Mouse (Mus musculus) midbrain, embryonic 13.5 days (tissue): ENCODE measurements around the gene Adgrg5. TPM values are rescaled to one million over a fixed set of nuclear protein-coding genes. Genes with fewer than 3 reads are reported as not detected.

Experiments used
- ATAC-seq: fragments of 200-750 bp; cut with Nextera tagmentation; 2 replicates; pipeline ENCODE4 v1.8.0; 2017; ENCODE audit warnings: mild to moderate bottlenecking, moderate TSS enrichment, moderate library complexity
- H3K27ac ChIP-seq: fragments of 300-500 bp; sonication (generic); 2 replicates; pipeline ENCODE4 v1.5.1; 2015; ENCODE audit warnings: inconsistent platforms, mild to moderate bottlenecking, moderate library complexity
- H3K27me3 ChIP-seq: fragments of 300-500 bp; sonication (generic); 2 replicates; pipeline ENCODE4 v1.6.1; 2015; ENCODE audit warnings: mild to moderate bottlenecking, inconsistent platforms
- H3K36me3 ChIP-seq: fragments of 300-500 bp; sonication (generic); 2 replicates; pipeline ENCODE4 v1.6.1; 2015; ENCODE audit warnings: mild to moderate bottlenecking, inconsistent platforms
- H3K4me1 ChIP-seq: fragments of 300-500 bp; sonication (generic); replicated peaks from 2 replicates; pipeline ENCODE4 v1.6.1; 2015; ENCODE audit warnings: inconsistent platforms
- H3K4me2 ChIP-seq: fragments of 300-500 bp; sonication (generic); replicated peaks from 2 replicates; pipeline ENCODE4 v1.6.1; 2015; ENCODE audit warnings: moderate library complexity, mild to moderate bottlenecking, inconsistent platforms
- H3K4me3 ChIP-seq: fragments of 300-500 bp; sonication (generic); replicated peaks from 2 replicates; pipeline ENCODE4 v1.5.1; 2015; ENCODE audit warnings: mild to moderate bottlenecking, inconsistent platforms
- H3K9ac ChIP-seq: fragments of 300-500 bp; sonication (generic); replicated peaks from 2 replicates; pipeline ENCODE4 v1.6.1; 2015; ENCODE audit warnings: mild to moderate bottlenecking, inconsistent platforms
- H3K9me3 ChIP-seq: fragments of 300-500 bp; sonication (generic); 2 replicates; pipeline ENCODE4 v1.6.1; 2016; ENCODE audit warnings: mild to moderate bottlenecking, inconsistent platforms
- WGBS: fragments of 180-500 bp; shearing (Covaris S2); methylation state at CpG from one replicate; pipeline ENCODE4 v1.1.7; 2015; 5-methylcytosine and 5-hydroxymethylcytosine counted together
- polyA plus RNA-seq: library from polyadenylated mRNA; unstranded; fragments of >200 nt; fragmentation: Nextera tagmentation; extraction: Ambion mirVana; gene quantifications from 2 replicates; pipeline ENCODE4 v1.2.1, GENCODE M21; 2015

The Adgrg5 gene
- polyA plus RNA-seq, 1 experiment from 2014 or later, result 0.08 TPM

DNA sequence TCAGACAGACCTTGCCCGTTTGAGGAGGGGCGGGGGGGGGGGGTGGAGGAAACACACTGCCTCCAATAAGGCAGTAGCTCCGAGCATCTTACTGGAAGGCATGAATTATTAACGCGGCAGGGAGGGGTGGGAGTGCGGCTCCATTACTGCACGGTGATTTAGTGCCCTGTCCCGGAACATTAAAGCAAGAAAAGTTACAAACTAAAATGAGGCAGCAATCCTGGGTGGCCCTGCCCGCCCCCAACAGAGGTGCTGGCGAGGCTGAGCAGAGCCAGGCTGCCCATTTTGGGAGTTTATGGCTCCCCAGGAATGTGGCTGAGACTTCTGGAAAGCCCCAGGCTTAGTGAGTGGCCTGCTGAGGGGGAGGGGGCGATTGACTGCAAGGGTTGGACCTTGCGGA lies 19.8 kb upstream of the Adgrg5 start:
- Histone ChIP-seq H3K4me2 (no peak overlapping the region), H3K9me3 (no peaks in the 10 kb centered on the region), H3K27ac (no peak overlapping the region), H3K4me3 (no peak overlapping the region), H3K27me3 (no peaks in the 10 kb centered on the region), H3K36me3 (no peaks in the 10 kb centered on the region), H3K9ac (no peak overlapping the region), H3K4me1 (no peaks in the 10 kb centered on the region; the same call in 1 of the 2 replicates)
- 61% methylated on average over 12 of the region's 12 CpGs for WGBS
- ATAC-seq, result no peak

DNA sequence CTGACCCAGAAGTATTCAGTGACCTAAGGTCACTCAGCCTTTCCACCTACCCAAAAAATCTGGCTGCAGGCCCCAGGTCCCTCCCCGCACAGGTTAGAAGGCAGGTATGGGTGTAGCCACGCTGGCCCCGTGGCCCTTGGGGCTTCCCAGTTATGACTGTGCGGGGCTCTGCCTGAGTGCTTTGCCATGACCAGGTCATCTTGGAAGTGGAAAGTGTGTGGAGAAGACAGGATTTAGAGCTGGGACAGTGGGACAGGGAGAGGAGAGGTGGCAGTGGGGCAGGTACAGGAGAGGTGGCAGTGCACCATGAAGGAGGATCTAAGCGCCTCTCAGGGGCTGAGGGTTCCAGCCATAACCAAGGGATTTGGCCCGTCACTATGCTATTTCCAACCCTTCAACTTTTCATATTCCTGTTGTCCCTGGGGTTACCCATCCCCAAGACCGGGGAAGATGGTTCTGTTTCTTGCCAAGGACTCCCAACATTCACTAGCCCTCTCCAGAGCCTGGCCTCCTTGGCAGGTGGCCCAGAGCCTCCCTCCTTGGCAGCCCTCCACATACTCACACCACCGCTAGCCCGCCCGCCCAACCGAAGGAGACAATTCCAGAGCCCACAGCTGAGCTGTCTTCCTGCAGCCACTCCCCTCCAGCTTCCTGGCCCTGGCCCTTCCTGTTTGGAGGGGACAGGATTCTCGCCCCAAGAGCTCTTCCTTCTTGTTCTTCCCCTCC lies 18.9 kb upstream of the Adgrg5 start:
- H3K4me3 ChIP-seq, result no peak overlapping the region
- no peak overlapping the region for H3K4me2 ChIP-seq
- H3K9ac ChIP-seq, result no peak overlapping the region
- no peaks in the 10 kb centered on the region for H3K27me3 ChIP-seq
- H3K4me1 ChIP-seq, result no peaks in the 10 kb centered on the region
- peak; percentile 16; the same call in 1 of the 2 replicates for ATAC-seq
- 86% methylated on average over 12 of the region's 12 CpGs for WGBS
- H3K36me3 ChIP-seq, result no peaks in the 10 kb centered on the region
- 0 out of 2 replicates have a peak overlapping the region, but pooled peaks have one; percentile 14 for H3K27ac ChIP-seq
- H3K9me3 ChIP-seq, result no peaks in the 10 kb centered on the region

DNA sequence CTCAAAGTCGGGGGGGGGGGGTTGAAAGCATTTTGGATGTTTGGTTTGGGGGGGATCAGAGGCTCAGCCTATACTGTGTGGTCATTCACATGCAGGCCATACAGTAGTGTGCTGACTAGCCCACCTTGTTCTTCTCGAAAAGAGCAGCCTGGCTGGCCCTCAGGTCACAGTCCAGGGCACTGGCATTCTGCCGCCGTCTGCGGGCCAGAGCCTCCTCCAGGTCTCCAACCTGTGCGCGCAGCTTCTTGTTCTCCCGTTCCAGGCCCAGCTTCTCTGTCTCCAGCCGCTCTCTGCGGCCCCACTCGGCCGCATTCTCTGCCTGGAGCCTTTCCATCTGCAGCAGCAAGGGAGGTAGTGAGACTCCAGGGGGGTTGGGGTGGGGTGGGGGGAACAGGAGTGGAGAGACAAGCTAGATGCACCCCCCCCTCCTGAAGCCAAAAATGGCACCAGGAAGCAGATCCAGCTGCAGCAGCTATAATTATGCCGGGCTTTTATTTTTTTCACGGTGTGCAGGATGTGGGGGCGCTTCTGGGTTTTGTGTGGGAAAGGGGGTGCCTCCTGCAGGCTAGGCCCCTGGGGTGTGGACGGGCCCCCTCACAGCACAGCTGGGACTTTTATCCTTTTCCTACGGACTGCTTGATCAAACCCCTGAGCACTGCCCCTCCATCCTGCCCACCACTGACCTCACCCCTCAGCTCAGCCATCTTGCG lies 15.7 kb upstream of the Adgrg5 start:
- WGBS, result 93% methylated on average over 18 of the region's 18 CpGs
- ATAC-seq, result no peak
- H3K36me3 ChIP-seq, result no peaks in the 10 kb centered on the region
- H3K9me3 ChIP-seq, result no peaks in the 10 kb centered on the region
- no peak overlapping the region for H3K9ac ChIP-seq
- H3K4me2 ChIP-seq, result no peak overlapping the region
- H3K27ac ChIP-seq, result no peak overlapping the region
- peaks cover 16% of the 10 kb centered on the region for H3K27me3 ChIP-seq
- no peak overlapping the region for H3K4me3 ChIP-seq
- H3K4me1 ChIP-seq, result peaks cover 2% of the 10 kb centered on the region

DNA sequence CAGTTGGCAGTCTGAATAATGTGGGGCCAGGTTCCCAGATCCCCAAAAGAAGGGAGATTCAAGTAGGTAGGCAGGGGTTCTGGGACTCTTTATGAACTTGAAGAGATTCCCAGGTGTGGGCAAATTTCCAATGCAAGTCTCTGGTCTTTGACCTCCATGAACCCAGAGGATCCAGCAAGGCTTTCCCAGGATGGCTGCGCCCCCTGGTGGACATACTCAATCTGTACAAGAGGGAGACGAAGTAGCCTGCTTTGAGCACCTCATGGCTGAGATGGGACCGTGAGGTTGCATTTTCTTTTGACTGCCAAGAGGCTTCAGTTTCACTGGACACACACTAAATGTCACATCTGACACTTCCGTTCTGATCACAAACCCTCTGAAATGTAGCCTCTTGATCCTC lies 14.6 kb upstream of the Adgrg5 start:
- no peaks in the 10 kb centered on the region for H3K9me3 ChIP-seq
- no peak overlapping the region for H3K4me3 ChIP-seq
- H3K9ac ChIP-seq, result no peak overlapping the region
- H3K4me2 ChIP-seq, result no peak overlapping the region
- H3K27ac ChIP-seq, result no peak overlapping the region
- H3K36me3 ChIP-seq, result no peaks in the 10 kb centered on the region
- WGBS, result 10% methylated on average over 4 of the region's 4 CpGs
- peaks cover 13% of the 10 kb centered on the region for H3K4me1 ChIP-seq
- ATAC-seq, result no peak
- peaks cover 27% of the 10 kb centered on the region for H3K27me3 ChIP-seq

DNA sequence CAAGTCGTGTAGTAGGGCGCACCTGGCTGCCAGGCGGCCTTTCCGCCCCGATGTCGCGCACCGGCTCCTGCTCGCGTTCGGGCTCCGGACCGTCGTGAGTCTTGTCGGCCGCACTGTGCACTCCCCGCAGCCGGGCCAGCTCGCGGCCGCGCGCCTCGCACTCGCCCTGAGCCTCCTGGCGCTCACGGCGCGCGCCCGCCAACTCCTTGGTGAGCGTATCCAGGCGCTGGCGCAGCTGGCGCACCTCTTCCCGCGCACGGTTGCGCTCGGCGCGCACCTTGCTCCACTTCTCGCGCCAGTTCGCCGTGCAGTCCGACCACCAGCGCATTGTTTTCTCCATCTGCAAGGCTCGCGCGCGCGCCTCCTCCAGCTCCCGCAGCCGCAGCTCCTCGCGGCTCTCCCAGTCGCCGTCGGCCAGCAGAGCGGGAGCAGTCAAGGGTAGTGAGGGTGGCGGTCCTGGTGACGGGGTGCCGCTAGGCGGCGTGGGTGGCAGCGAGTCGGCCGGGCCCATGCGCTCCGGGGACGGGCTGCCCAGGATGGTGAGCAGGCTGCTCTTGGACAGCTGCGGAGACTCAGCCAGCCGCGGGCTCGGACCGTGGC lies 10.3 kb upstream of the Adgrg5 start:
- H3K9me3 ChIP-seq, result no peaks in the 10 kb centered on the region
- peak overlapping the region; percentile 59 for H3K9ac ChIP-seq
- no peaks in the 10 kb centered on the region for H3K36me3 ChIP-seq
- H3K4me3 ChIP-seq, result peak overlapping the region; percentile 50
- H3K27me3 ChIP-seq, result peaks cover 66% of the 10 kb centered on the region
- WGBS, result 4% methylated on average over 76 of the region's 77 CpGs
- no peak overlapping the region for H3K27ac ChIP-seq
- peaks cover 32% of the 10 kb centered on the region for H3K4me1 ChIP-seq
- peak; percentile 81 for ATAC-seq
- peak overlapping the region; percentile 79 for H3K4me2 ChIP-seq

DNA sequence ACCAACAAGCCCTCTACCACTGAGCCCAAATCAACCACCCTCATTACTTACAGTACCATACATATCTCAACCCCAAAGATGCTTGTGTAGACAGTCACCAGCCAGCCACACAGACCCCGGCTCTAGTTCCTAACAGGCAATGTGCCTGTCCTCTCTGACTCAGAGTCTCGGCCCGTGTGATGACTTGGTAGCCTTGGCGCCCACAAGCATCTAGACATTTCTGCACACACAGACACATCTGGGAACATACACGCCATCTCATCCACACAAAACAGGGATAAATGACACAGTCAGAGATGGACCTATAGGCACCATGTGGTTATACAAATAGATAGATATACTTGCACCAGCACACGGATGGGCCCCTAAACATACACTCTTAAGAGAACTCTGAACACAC lies 9.2 kb upstream of the Adgrg5 start:
- H3K4me2 ChIP-seq, result no peak overlapping the region
- H3K27me3 ChIP-seq, result peaks cover 77% of the 10 kb centered on the region
- H3K9me3 ChIP-seq, result no peaks in the 10 kb centered on the region
- WGBS, result 92% methylated on average over 6 of the region's 6 CpGs
- no peaks in the 10 kb centered on the region for H3K36me3 ChIP-seq
- peaks cover 32% of the 10 kb centered on the region for H3K4me1 ChIP-seq
- H3K4me3 ChIP-seq, result no peak overlapping the region
- H3K27ac ChIP-seq, result no peak overlapping the region
- ATAC-seq, result no peak
- no peak overlapping the region for H3K9ac ChIP-seq

DNA sequence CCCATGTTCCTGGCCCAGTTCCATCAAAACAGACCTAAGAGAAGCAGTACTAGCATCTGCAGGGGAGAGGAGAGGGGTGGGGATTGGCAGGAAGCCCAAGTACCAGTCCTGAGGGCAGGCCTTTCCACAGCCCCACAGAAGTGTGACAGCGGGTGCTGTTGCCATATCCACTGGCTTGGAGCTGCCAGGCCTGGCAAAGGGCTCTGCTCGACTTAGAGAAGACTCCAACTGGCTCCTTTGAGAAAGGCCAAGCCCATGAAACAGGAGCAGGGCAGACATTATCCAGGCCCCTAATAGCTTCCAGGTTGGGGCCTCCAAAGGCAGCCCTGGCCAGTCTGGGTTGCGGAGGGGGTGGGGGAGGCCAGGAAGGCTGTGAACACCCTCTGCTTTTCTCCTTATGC lies 8.8 kb upstream of the Adgrg5 start:
- H3K9me3 ChIP-seq, result no peaks in the 10 kb centered on the region
- no peak overlapping the region for H3K9ac ChIP-seq
- WGBS, result 74% methylated on average over 3 of the region's 3 CpGs
- H3K4me2 ChIP-seq, result no peak overlapping the region
- H3K27ac ChIP-seq, result no peak overlapping the region
- peaks cover 80% of the 10 kb centered on the region for H3K27me3 ChIP-seq
- H3K4me1 ChIP-seq, result peaks cover 32% of the 10 kb centered on the region
- H3K36me3 ChIP-seq, result no peaks in the 10 kb centered on the region
- ATAC-seq, result no peak
- no peak overlapping the region for H3K4me3 ChIP-seq

DNA sequence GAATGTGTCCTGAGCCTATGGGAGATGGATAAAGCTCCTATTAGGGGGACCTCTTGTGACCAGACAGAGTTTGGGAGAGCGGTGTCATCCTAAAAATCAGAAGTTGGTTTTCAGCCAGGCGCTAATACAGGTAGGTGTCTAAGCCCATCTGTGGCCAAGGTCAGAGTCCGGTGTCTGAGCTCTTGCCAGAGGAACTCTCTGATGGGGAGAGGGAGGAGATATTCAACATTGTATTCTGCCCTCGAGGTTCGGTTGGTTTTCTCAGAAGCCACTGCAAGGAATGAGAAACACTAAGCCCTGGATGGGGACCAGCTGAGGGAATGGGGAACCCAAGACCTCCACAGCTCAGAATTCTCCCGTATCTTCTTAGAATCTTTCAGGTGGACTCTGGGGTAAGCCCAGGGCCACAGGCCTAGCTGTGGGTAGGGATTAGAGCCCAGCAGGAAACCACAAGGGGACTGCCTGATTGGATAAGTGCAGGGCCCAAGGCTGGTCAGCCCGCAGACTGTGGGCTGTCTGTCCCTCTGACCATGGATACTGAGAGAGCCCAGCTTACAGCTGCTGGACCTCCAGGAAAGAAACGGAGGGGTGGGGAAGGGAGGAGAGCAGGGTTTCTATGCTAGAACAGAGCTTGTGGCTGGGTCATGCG lies 7.1 kb upstream of the Adgrg5 start:
- WGBS, result 43% methylated on average over 9 of the region's 9 CpGs

DNA sequence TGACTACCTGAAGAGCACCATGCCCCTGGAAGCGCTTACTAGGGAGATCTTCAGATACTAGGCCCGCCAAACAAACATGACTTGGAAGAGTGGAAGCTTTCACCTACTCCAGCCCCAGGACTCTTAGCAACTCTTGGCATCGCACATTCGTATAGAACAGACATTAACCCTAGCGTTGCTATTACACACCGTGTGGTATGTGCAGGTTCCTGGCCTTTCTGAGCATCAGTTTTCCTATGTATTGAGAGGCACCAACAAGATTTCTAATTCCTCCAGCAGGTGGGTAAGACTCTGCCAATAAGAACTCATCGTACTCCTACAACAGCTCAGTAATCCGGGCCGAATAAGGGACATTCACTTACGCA lies 6.6 kb upstream of the Adgrg5 start:
- ATAC-seq, result no peak; the same call in 1 of the 2 replicates
- Histone ChIP-seq H3K27me3 (peaks cover 71% of the 10 kb centered on the region), H3K9ac (peak overlapping the region; percentile 67), H3K4me2 (peak overlapping the region; percentile 79), H3K4me3 (peak overlapping the region; percentile 56), H3K4me1 (peaks cover 32% of the 10 kb centered on the region), H3K9me3 (no peaks in the 10 kb centered on the region), H3K27ac (no peak overlapping the region), H3K36me3 (no peaks in the 10 kb centered on the region)
- 7% methylated on average over 10 of the region's 10 CpGs for WGBS

More for the DNA sequence above, 7.1 kb upstream of the Adgrg5 start:
- peak overlapping the region; percentile 79 for H3K4me2 ChIP-seq
- no peaks in the 10 kb centered on the region for H3K9me3 ChIP-seq
- H3K27me3 ChIP-seq, result peaks cover 76% of the 10 kb centered on the region
- H3K4me3 ChIP-seq, result peak overlapping the region; percentile 56
- peaks cover 32% of the 10 kb centered on the region for H3K4me1 ChIP-seq
- ATAC-seq, result no peak
- no peaks in the 10 kb centered on the region for H3K36me3 ChIP-seq
- no peak overlapping the region for H3K9ac ChIP-seq
- H3K27ac ChIP-seq, result no peak overlapping the region

DNA sequence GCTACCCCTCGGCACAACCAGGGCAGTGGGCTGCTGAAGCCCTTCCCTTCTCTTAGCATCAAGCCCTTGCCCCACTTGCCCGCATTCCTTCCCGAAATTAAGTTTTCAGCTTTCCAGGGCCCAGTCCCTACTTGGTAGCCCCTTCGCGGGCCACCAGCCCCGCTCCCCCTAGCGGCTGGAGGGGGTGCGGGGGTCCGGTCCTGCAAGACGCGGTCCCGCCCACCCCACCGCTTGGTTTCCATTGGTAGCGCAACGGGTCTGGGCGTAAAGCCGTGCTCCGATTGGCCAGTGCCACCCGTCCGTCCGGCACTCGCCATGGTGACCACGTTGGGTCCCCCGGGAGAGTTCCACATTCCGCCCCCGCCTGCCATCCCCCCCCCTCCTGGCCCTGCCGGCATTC lies 6.1 kb upstream of the Adgrg5 start:
- Histone ChIP-seq H3K27ac (no peak overlapping the region), H3K4me3 (peak overlapping the region; percentile 56), H3K9me3 (no peaks in the 10 kb centered on the region), H3K4me1 (peaks cover 32% of the 10 kb centered on the region), H3K9ac (peak overlapping the region; percentile 67), H3K27me3 (peaks cover 67% of the 10 kb centered on the region), H3K4me2 (peak overlapping the region; percentile 79), H3K36me3 (no peaks in the 10 kb centered on the region)
- under 1% methylated on average over 26 of the region's 27 CpGs for WGBS
- ATAC-seq, result peak; percentile 92

DNA sequence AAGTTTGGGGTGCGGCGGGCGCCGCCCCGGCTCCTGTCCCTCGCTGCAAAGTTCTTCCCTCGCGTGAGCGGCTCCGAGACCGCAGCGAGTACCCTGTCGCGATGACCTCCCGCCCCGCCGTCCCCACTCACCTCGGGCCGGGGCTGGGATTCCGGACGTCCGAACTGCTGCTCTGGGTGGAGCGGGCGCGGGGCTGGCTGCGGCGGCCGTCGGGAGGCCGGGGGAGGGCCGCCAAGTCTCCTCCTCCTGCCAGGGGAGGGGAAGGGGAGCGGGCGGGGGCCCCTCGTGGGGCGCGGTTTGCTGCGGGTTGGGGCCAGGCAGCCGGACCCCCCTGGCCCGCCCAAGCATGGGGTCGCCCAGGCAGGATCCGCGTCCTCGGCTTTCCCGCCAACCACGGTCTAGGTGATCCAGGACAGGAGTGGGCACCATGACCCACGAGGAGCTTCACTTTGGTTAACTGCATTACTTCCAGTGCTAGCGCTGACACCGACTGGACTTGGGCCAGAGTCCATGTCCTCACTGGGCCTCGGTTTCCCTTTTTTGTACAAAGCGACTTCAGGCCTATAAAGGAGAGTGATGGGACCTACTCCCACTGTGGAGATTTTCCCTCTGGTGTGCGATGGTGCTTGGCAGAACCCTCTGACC lies 5.5 kb upstream of the Adgrg5 start, which contains the start of gene Ccdc102a:
TSS of gene Ccdc102a (minus strand) at position 248 of the 645 bp plus-strand sequence.
- Histone ChIP-seq H3K27ac (no peak within 1 kb of the TSS), H3K9ac (peak within 1 kb of the TSS; percentile 67), H3K4me3 (peak within 1 kb of the TSS; percentile 56), H3K4me2 (peak within 1 kb of the TSS; percentile 79), H3K9me3 (no peaks in the 10 kb centered on the region), H3K4me1 (peaks cover 28% of the 10 kb centered on the region), H3K27me3 (peaks cover 61% of the 10 kb centered on the region), H3K36me3 (no peaks in the 10 kb centered on the region)
- ATAC-seq, result peak; percentile 48
- WGBS, result 3% methylated on average over 37 of the region's 51 CpGs
